Mouse (Mus musculus) small intestine, adult 2 months (tissue): Measurements from ENCODE around the gene Defb25. TPM values are rescaled to one million over a fixed set of nuclear protein-coding genes. Genes with fewer than 3 reads are reported as not detected.

ENCODE experiments used
- H3K27ac ChIP-seq: fragments of 200-500 bp; 2 replicates; pipeline ENCODE4 v1.5.1; 2012; ENCODE audit warnings: low read depth, low read length, control low read depth, inconsistent platforms; ENCODE audit not compliant: insufficient read depth
- H3K27me3 ChIP-seq: fragments of 200-500 bp; 2 replicates; pipeline ENCODE4 v1.6.1; 2012; ENCODE audit warnings: mild to moderate bottlenecking, moderate library complexity, low read length, inconsistent platforms; ENCODE audit not compliant: control insufficient read depth, insufficient read depth
- H3K36me3 ChIP-seq: fragments of 200-500 bp; 2 replicates; pipeline ENCODE4 v1.6.1; 2012; ENCODE audit warnings: mild to moderate bottlenecking, low read length, control low read depth, inconsistent platforms; ENCODE audit not compliant: control insufficient read depth, insufficient read depth
- H3K4me1 ChIP-seq: fragments of 200-500 bp; 2 replicates; pipeline ENCODE4 v1.6.1; 2012; ENCODE audit warnings: low read length, inconsistent platforms, mixed read lengths; ENCODE audit not compliant: control insufficient read depth, insufficient read depth, insufficient read length
- H3K4me3 ChIP-seq: fragments of 200-500 bp; 2 replicates; pipeline ENCODE4 v1.5.1; 2012; ENCODE audit warnings: low read depth, mild to moderate bottlenecking, control low read depth, inconsistent platforms, low read length, moderate library complexity
- CTCF ChIP-seq: fragments of 200-500 bp; IDR thresholded peaks from 2 replicates; pipeline ENCODE4 v1.5.1; 2012; ENCODE audit warnings: low read depth, mild to moderate bottlenecking, control low read depth, inconsistent platforms, low read length, moderate library complexity, mixed read lengths; ENCODE audit not compliant: insufficient replicate concordance, insufficient read length; ENCODE audit errors: extremely low read depth
- POLR2A ChIP-seq: fragments of 200-500 bp; IDR thresholded peaks from 2 replicates; pipeline ENCODE4 v1.6.1; 2012; ENCODE audit warnings: low read depth, mild to moderate bottlenecking, control low read depth, inconsistent platforms, low read length, moderate library complexity
- WGBS: fragments of 180-500 bp; shearing (Covaris S2); methylation state at CpG from one replicate; pipeline ENCODE4 v1.1.7; 2018; 5-methylcytosine and 5-hydroxymethylcytosine counted together
- polyA plus RNA-seq: library from polyadenylated mRNA; depleted of rRNA; stranded (reverse); fragments of >200 nt; gene quantifications from 2 replicates; pipeline ENCODE4 v1.2.3, GENCODE M21; 2012

Defb25 gene
- polyA plus RNA-seq, 1 experiment, result not detected

- 16% methylated on average over 7 of the region's 7 CpGs for WGBS
- no peaks in the 10 kb centered on the region for H3K27me3 ChIP-seq
- H3K36me3 ChIP-seq, result no peaks in the 10 kb centered on the region
- TF ChIP-seq POLR2A (no peak), CTCF (peak; percentile 74; the same call in 1 of the 2 replicates)
- no peak overlapping the region for H3K27ac ChIP-seq
- H3K4me1 ChIP-seq, result no peaks in the 10 kb centered on the region
- no peak overlapping the region for H3K4me3 ChIP-seq
Observed at GRCm38 (mm10) chr2:152615563-152615962, 7.3 kb downstream of the Defb25 start.

GRCm38 (mm10) chr2:152612193-152612592, 10.7 kb downstream of the Defb25 start:
- Histone ChIP-seq H3K27ac (no peak overlapping the region), H3K4me3 (no peak overlapping the region), H3K27me3 (no peaks in the 10 kb centered on the region), H3K4me1 (no peaks in the 10 kb centered on the region), H3K36me3 (no peaks in the 10 kb centered on the region)
- WGBS, result 56% methylated on average over 7 of the region's 8 CpGs
- TF ChIP-seq POLR2A, result no peak
- TF ChIP-seq CTCF, result no peak

DNA sequence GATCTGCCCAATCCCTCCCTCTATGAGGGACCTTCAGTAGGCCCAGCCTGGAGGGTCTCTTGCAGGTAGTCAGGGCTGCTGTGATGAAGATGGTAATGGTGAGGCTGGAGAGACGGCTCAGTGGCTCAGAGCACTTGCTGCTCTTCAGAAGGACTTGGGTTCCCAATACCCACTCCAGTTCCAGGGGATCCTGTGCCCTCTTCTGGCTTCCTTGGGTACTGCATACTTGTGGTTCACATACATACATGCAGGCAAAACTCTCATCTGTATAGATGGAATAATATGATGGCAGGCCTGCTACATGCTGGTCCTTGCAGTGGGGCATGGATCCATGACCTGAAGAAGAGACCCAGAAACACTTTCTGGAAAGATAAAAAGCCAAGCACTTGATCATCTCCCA, 14.1 kb downstream of the Defb25 start:
- TF ChIP-seq POLR2A (no peak), CTCF (no peak)
- Histone ChIP-seq H3K4me1 (no peaks in the 10 kb centered on the region), H3K36me3 (no peaks in the 10 kb centered on the region), H3K27me3 (no peaks in the 10 kb centered on the region), H3K27ac (no peak overlapping the region), H3K4me3 (no peak overlapping the region)
- 93% methylated on average over 1 of the region's 1 CpGs for WGBS

GRCm38 (mm10) chr2:152607746-152608145, 15.1 kb downstream of the Defb25 start:
- WGBS, result 58% methylated on average over 6 of the region's 6 CpGs
- Histone ChIP-seq H3K4me1 (no peaks in the 10 kb centered on the region), H3K4me3 (no peak overlapping the region), H3K27me3 (no peaks in the 10 kb centered on the region), H3K36me3 (no peaks in the 10 kb centered on the region), H3K27ac (no peak overlapping the region)
- TF ChIP-seq POLR2A (no peak), CTCF (no peak)

DNA sequence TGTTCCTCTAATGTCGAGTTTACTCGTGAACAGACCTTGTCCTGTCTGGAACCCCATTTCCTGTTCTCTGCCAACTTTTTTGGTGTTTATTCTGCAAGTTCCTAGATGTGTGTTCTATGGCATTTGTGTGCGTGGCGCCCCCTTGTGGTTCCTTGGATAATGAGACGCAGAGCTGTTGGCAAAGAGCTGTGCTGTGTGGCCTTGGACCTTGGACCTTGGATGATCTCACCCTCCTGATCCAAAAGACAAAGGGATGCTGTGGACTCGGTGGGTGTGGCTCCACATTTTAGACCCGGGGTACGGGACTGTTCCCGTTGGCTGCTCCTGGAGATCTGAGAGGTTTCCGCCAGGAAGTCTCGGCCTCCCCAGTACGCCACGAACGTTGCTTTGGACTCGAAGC, 18.8 kb downstream of the Defb25 start, which contains the start of gene Defb36:
TSS of gene Defb36 (plus strand) at position 271 of the 400 bp plus-strand sequence.
- H3K27me3 ChIP-seq, result no peaks in the 10 kb centered on the region
- TF ChIP-seq POLR2A (no peak), CTCF (peak; percentile 40; the same call in 1 of the 2 replicates)
- no peaks in the 10 kb centered on the region for H3K36me3 ChIP-seq
- WGBS, result 64% methylated on average over 15 of the region's 15 CpGs
- H3K27ac ChIP-seq, result no peak within 1 kb of the TSS
- H3K4me1 ChIP-seq, result no peaks in the 10 kb centered on the region
- H3K4me3 ChIP-seq, result no peak within 1 kb of the TSS

GRCm38 (mm10) chr2:152601275-152601960, 21.4 kb downstream of the Defb25 start:
- Histone ChIP-seq H3K36me3 (no peaks in the 10 kb centered on the region), H3K4me3 (no peak overlapping the region), H3K27me3 (no peaks in the 10 kb centered on the region), H3K4me1 (no peaks in the 10 kb centered on the region), H3K27ac (no peak overlapping the region)
- 68% methylated on average over 4 of the region's 4 CpGs for WGBS
- TF ChIP-seq CTCF, result peak; percentile 17; the same call in 1 of the 2 replicates
- no peak for TF ChIP-seq POLR2A

- Histone ChIP-seq H3K27ac (no peak overlapping the region), H3K36me3 (no peaks in the 10 kb centered on the region), H3K4me3 (no peak overlapping the region), H3K27me3 (no peaks in the 10 kb centered on the region), H3K4me1 (no peaks in the 10 kb centered on the region)
- no peak for TF ChIP-seq POLR2A
- 86% methylated on average over 6 of the region's 6 CpGs for WGBS
Observed at GRCm38 (mm10) chr2:152600076-152600475, 22.8 kb downstream of the Defb25 start.

GRCm38 (mm10) chr2:152599299-152599698, 23.6 kb downstream of the Defb25 start, which contains the start of gene Defb45:
TSS of gene Defb45 (minus strand) at chr2:152599399.
- Histone ChIP-seq H3K27ac (no peak within 1 kb of the TSS), H3K4me3 (no peak within 1 kb of the TSS), H3K4me1 (no peaks in the 10 kb centered on the region), H3K36me3 (no peaks in the 10 kb centered on the region), H3K27me3 (no peaks in the 10 kb centered on the region)
- WGBS, result 59% methylated on average over 7 of the region's 7 CpGs
- TF ChIP-seq POLR2A (no peak), CTCF (no peak)
